Mouse (Mus musculus) spleen, adult 2 months (tissue): Measurements from ENCODE around the gene Gmnn. TPM values are rescaled to one million over a fixed set of nuclear protein-coding genes. Genes with fewer than 3 reads are reported as not detected.
A peak's percentile ranks its signal among the peaks of the same experiment; 100 is the strongest.

Experiments used
- DNase-seq, 2 experiments: peaks; one replicate each; pipeline versions ENCODE4 v3.0.0 to v3.0.0-alpha.2; 2012 to 2021; ENCODE audit warnings: low spot score in 2 of 2, low read depth in 1 of 2
- H3K27ac ChIP-seq: fragments of 200-500 bp; 2 replicates; pipeline ENCODE4 v1.5.1; 2012; ENCODE audit warnings: low read length, inconsistent platforms; ENCODE audit not compliant: insufficient read depth
- H3K27me3 ChIP-seq: fragments of 200-500 bp; 2 replicates; pipeline ENCODE4 v1.6.1; 2012; ENCODE audit warnings: mild to moderate bottlenecking, moderate library complexity, low read length, inconsistent platforms; ENCODE audit not compliant: control insufficient read depth, insufficient read depth
- H3K36me3 ChIP-seq: fragments of 200-500 bp; 2 replicates; pipeline ENCODE4 v1.6.1; 2012; ENCODE audit warnings: mild to moderate bottlenecking, low read length, inconsistent platforms; ENCODE audit not compliant: control insufficient read depth, insufficient read depth
- H3K4me1 ChIP-seq: fragments of 200-500 bp; 2 replicates; pipeline ENCODE4 v1.6.1; 2011; ENCODE audit warnings: inconsistent platforms; ENCODE audit not compliant: control insufficient read depth, insufficient read depth, insufficient read length
- H3K4me3 ChIP-seq: fragments of 200-500 bp; 2 replicates; pipeline ENCODE4 v1.5.1; 2011; ENCODE audit warnings: mild to moderate bottlenecking, inconsistent platforms; ENCODE audit not compliant: insufficient read depth, insufficient read length; ENCODE audit errors: extremely low read depth
- CTCF ChIP-seq: fragments of 200-500 bp; IDR thresholded peaks from 2 replicates; pipeline ENCODE4 v1.5.1; 2011; ENCODE audit warnings: mild to moderate bottlenecking, inconsistent platforms; ENCODE audit not compliant: insufficient read depth, insufficient read length, insufficient replicate concordance; ENCODE audit errors: extremely low read depth
- POLR2A ChIP-seq: fragments of 200-500 bp; IDR thresholded peaks from 2 replicates; pipeline ENCODE4 v1.6.1; 2011; ENCODE audit warnings: low read depth, low read length, inconsistent platforms
- WGBS: fragments of 180-500 bp; shearing (Covaris S2); methylation state at CpG from one replicate; pipeline ENCODE4 v1.1.7; 2018; 5-methylcytosine and 5-hydroxymethylcytosine counted together
- polyA plus RNA-seq: library from polyadenylated mRNA; depleted of rRNA; stranded (reverse); fragments of >200 nt; gene quantifications from 2 replicates; pipeline ENCODE4 v1.2.3, GENCODE M21; 2012

Gmnn gene
- polyA plus RNA-seq, 1 experiment = 2.7 TPM

DNA sequence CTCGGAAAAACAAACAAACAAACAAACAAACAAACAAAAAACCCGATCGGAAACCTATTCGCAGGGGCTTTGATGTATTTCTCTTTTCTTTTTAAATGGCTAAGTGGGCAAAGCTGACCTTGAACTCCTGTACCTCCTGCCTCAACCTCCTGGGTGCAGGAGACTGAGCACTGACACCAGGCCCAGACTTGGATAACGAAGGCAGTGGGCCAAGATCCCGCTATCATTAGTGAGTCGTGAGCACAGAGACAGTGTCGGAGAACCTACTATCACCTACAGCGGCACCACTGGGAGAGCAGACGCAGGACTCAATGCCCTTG lies 680 bp downstream of the Gmnn start:
- H3K4me1 ChIP-seq = peaks cover 2% of the 10 kb centered on the region; the same call in 1 of the 2 replicates
- 1% methylated on average over 10 of the region's 10 CpGs for WGBS
- 0 out of 2 replicates have a peak, but pooled peaks cover 1% of the 10 kb centered on the region for H3K36me3 ChIP-seq
- no peaks in the 10 kb centered on the region for H3K27me3 ChIP-seq
- TF ChIP-seq POLR2A (no peak), CTCF (no peak)
- H3K4me3 ChIP-seq = peak overlapping the region; percentile 95
- no peak for DNase-seq
- H3K27ac ChIP-seq = peak overlapping the region; percentile 37; the same call in 1 of the 2 replicates

DNA sequence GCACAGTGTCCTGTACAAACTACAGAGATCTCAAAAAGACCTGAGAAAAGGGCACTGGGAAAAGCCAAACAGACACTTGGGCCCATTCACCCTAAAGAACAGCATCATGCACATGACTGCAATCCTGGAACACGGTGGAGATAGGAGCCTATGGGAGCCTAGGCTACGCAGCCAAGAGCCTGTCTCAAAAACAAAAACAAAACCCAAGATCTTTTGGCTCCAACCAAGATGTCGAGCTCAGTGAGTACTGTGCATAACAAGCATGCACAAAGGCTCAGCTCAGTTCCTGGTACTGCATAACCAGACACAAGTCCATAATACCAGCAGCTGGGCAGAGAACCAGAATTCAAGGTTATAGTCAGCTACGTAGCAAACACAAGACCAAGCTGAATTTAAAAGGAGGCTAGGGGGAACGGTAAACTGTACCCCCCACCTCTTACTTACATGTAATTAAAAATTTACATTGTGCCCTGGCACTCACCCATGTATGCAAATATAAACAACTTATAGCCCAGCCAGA lies 1.3 kb downstream of the Gmnn start:
- Histone ChIP-seq H3K4me3 (no peak overlapping the region), H3K27ac (no peak overlapping the region)
- no peak for TF ChIP-seq POLR2A
- TF ChIP-seq CTCF = no peak

DNA sequence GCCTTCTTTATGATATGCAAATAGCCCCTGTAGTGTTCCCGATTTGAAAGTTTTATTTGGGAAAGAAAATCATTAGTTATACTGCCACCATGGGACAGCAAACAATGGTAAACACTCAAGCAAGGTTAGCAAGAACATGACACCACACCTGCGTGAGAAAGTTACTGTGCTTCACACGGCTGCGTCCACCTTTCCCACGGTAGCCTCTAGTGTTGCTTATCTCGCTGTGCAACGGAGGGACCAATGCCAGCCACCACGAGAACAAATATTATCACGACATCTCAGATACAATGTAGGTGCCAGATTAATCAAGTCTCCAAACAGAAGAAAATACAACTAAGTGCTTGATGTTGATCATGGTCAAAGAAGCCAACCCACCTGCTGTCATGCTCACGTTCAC lies 2.3 kb downstream of the Gmnn start:
- Histone ChIP-seq H3K4me1 (peaks cover 2% of the 10 kb centered on the region; the same call in 1 of the 2 replicates), H3K4me3 (no peak overlapping the region), H3K27me3 (no peaks in the 10 kb centered on the region), H3K27ac (no peak overlapping the region), H3K36me3 (peaks cover 2% of the 10 kb centered on the region)
- TF ChIP-seq POLR2A (no peak), CTCF (no peak)
- no peak for DNase-seq
- WGBS = 84% methylated on average over 10 of the region's 10 CpGs

More for the DNA sequence above, 1.3 kb downstream of the Gmnn start:
- H3K27me3 ChIP-seq = no peaks in the 10 kb centered on the region
- DNase-seq = no peak
- 66% methylated on average over 5 of the region's 5 CpGs for WGBS
- peaks cover 2% of the 10 kb centered on the region; the same call in 1 of the 2 replicates for H3K36me3 ChIP-seq
- H3K4me1 ChIP-seq = peaks cover 2% of the 10 kb centered on the region; the same call in 1 of the 2 replicates

DNA sequence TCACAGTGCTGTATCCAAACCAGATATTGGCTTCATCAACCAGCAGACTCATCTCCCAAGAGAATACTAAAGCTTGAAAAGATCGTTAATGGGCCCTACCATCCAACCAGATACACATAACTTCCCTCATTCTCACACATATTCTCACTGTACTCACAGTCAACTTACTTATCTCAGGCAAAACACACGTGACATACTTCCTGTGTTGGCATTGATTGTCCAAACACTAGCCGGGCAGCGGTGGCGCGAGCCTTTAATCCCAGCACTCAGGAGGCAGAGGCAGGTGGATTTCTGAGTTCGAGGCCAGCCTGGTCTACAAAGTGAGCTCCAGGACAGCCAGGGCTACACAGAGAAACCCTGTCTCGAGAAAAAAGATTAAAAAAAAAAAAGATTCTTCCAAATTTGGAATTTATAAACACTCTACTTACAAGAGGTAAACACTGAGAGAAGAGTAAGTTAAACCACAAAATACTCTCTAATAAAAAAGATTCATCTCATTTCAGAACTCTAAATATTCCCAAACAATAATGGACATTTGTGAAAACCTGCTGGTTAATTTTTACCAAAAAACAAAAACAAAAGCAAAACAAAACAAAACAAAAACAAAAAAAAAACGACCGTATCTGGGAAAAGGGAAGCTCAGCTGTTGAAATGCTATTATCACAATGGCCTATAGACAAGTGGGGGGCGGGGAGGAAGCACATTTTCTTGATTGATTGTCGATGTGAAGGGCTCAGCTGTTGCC lies 3.7 kb downstream of the Gmnn start:
- Histone ChIP-seq H3K4me3 (no peak overlapping the region), H3K27me3 (no peaks in the 10 kb centered on the region), H3K27ac (no peak overlapping the region), H3K4me1 (peaks cover 2% of the 10 kb centered on the region; the same call in 1 of the 2 replicates), H3K36me3 (peaks cover 7% of the 10 kb centered on the region)
- no peak for DNase-seq
- TF ChIP-seq CTCF = no peak
- TF ChIP-seq POLR2A = no peak
- WGBS = 78% methylated on average over 12 of the region's 12 CpGs

DNA sequence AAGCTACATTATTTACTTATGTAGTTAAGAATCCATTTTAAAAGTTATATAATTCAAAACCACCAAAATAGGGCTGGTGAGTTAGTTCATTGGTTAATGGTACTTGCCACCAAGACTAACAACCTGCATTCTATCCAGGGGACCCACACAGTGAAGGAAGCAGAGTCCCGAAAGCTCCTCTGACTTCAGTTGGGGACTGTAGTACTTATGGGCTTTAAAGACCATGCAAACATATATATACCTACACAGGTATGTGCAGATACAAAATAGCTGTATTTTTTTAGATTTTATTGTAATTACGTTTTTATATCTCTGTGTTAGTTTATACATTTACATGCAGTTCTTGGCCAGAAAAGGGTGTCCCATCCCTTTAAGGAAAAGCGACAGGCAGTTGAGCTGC lies 5.0 kb downstream of the Gmnn start:
- H3K27ac ChIP-seq = no peak overlapping the region
- no peak for DNase-seq
- TF ChIP-seq CTCF = no peak
- no peak for TF ChIP-seq POLR2A
- no peak overlapping the region for H3K4me3 ChIP-seq
- peaks cover 7% of the 10 kb centered on the region for H3K36me3 ChIP-seq
- H3K27me3 ChIP-seq = no peaks in the 10 kb centered on the region
- 95% methylated on average over 3 of the region's 3 CpGs for WGBS
- H3K4me1 ChIP-seq = peaks cover 2% of the 10 kb centered on the region; the same call in 1 of the 2 replicates

DNA sequence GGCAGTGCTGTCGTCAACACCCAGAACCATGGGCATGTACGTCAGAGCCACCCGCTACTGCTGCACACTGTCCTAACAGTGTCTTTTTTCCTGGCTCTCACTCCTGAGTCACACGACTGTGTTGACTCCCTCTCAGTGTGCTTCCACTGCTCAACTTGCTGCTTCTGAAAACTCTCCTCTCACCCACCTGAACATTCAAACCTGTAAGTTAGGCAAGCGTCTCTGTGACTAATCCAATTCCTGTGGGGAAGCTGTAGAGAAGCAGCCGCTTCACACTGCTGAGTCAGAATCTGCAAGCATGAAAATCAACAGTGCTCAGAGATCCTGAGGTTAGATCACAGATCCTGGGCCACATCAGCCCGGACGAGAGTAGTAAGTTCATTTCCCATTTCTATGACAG lies 10.3 kb downstream of the Gmnn start:
- TF ChIP-seq CTCF (no peak), POLR2A (no peak)

DNA sequence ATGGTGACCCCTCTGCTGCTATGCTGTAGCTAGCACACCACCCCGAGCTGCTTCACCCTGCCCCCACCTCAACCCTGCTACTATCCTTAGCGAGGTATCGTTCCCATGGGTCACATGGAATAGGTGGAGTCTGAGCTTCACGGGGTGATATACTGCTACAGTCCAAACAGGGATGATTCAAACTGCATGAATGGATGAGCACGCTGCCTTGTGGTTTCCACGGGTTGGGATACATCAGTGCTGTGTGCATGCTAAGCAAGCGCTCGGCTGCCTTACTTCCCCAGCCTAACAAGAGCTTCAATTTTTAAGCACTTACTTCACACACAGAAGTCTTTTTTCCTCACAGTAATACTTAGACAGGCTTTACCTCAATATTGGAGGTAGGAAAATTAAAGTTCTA lies 10.9 kb downstream of the Gmnn start:
- TF ChIP-seq POLR2A (no peak), CTCF (no peak)
- no peak for DNase-seq
- Histone ChIP-seq H3K4me1 (no peaks in the 10 kb centered on the region), H3K27ac (no peak overlapping the region), H3K36me3 (peaks cover 12% of the 10 kb centered on the region), H3K4me3 (no peak overlapping the region), H3K27me3 (no peaks in the 10 kb centered on the region)
- 95% methylated on average over 8 of the region's 8 CpGs for WGBS

More for the DNA sequence above, 10.3 kb downstream of the Gmnn start:
- H3K27ac ChIP-seq = no peak overlapping the region
- DNase-seq = no peak
- peaks cover 14% of the 10 kb centered on the region for H3K36me3 ChIP-seq
- H3K4me3 ChIP-seq = no peak overlapping the region
- no peaks in the 10 kb centered on the region for H3K27me3 ChIP-seq
- WGBS = 92% methylated on average over 8 of the region's 8 CpGs
- no peaks in the 10 kb centered on the region for H3K4me1 ChIP-seq
